Mouse (Mus musculus) ES-Bruce4 (cell line): ENCODE measurements at regions not wholly inside any gene's neighbourhood (a gene's known extent, or its start where the extent isn't known, plus 50 kb on each side); places are given as distances from the start of the nearest gene placed in this dataset.

Experiments
- H3K27ac ChIP-seq: 2 replicates; pipeline ENCODE4 v1.5.1; 2012; ENCODE audit warnings: low read length, inconsistent platforms; ENCODE audit not compliant: insufficient read depth
- H3K27me3 ChIP-seq: 2 replicates; pipeline ENCODE4 v1.6.1; 2012; ENCODE audit warnings: mild to moderate bottlenecking, low read length, inconsistent platforms; ENCODE audit not compliant: control insufficient read depth, poor library complexity, insufficient read depth, severe bottlenecking
- H3K36me3 ChIP-seq: 2 replicates; pipeline ENCODE4 v1.6.1; 2012; ENCODE audit warnings: inconsistent platforms, mild to moderate bottlenecking, low read length, moderate library complexity; ENCODE audit not compliant: control insufficient read depth, poor library complexity, insufficient read depth, severe bottlenecking
- H3K4me1 ChIP-seq: one replicate; pipeline ENCODE4 v1.8.1; 2011; ENCODE audit warnings: low read length; ENCODE audit not compliant: control insufficient read depth, insufficient read depth
- H3K4me3 ChIP-seq: 2 replicates; pipeline ENCODE4 v1.5.1; 2011; ENCODE audit warnings: low read depth, mild to moderate bottlenecking, low read length
- H3K9ac ChIP-seq: 2 replicates; pipeline ENCODE4 v1.6.1; 2012; ENCODE audit warnings: low read depth, mild to moderate bottlenecking, inconsistent platforms; ENCODE audit not compliant: poor library complexity, severe bottlenecking
- H3K9me3 ChIP-seq: replicated peaks from 2 replicates; pipeline ENCODE4 v1.6.1; 2012; ENCODE audit warnings: mild to moderate bottlenecking, low read length, inconsistent platforms; ENCODE audit not compliant: control insufficient read depth, poor library complexity, insufficient read depth, severe bottlenecking
- CTCF ChIP-seq: IDR thresholded peaks from one replicate; pipeline ENCODE4 v1.8.1; 2011; ENCODE audit warnings: low read depth, low read length
- EP300 ChIP-seq: IDR thresholded peaks from 2 replicates; pipeline ENCODE4 v1.6.1; 2011; ENCODE audit warnings: low read depth, low read length; ENCODE audit not compliant: insufficient read depth
- POLR2A ChIP-seq: IDR thresholded peaks from one replicate; pipeline ENCODE4 v1.8.1; 2011; ENCODE audit warnings: low read length; ENCODE audit not compliant: insufficient read depth

DNA sequence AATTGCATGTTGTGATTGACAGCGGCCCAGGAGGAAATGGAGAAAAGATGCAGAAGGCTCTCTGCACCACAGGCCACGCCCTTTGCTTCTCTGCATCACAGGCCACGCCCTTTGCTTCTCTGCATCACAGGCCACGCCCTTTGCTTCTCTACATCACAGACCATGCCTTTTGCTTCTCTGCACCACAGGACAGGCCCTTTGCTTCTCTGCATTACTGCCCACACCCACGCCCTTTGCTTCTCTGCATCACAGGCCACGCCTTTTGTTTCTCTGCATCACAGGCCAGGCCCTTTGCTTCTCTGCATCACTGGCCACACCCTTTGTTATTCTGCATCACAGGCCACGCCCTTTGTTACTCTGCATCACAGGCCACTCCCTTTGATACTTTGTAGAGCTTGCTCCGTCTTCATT is 82.7 kb downstream of the Dyrk2 start:
- H3K27ac ChIP-seq = no peak overlapping the region
- H3K4me3 ChIP-seq = no peak overlapping the region
- no peaks in the 10 kb centered on the region for H3K4me1 ChIP-seq
- no peaks in the 10 kb centered on the region for H3K27me3 ChIP-seq
- H3K9me3 ChIP-seq = peaks cover 11% of the 10 kb centered on the region
- H3K9ac ChIP-seq = no peak overlapping the region
- TF ChIP-seq POLR2A = no peak
- TF ChIP-seq EP300 = no peak
- TF ChIP-seq CTCF = no peak
- H3K36me3 ChIP-seq = no peaks in the 10 kb centered on the region

DNA sequence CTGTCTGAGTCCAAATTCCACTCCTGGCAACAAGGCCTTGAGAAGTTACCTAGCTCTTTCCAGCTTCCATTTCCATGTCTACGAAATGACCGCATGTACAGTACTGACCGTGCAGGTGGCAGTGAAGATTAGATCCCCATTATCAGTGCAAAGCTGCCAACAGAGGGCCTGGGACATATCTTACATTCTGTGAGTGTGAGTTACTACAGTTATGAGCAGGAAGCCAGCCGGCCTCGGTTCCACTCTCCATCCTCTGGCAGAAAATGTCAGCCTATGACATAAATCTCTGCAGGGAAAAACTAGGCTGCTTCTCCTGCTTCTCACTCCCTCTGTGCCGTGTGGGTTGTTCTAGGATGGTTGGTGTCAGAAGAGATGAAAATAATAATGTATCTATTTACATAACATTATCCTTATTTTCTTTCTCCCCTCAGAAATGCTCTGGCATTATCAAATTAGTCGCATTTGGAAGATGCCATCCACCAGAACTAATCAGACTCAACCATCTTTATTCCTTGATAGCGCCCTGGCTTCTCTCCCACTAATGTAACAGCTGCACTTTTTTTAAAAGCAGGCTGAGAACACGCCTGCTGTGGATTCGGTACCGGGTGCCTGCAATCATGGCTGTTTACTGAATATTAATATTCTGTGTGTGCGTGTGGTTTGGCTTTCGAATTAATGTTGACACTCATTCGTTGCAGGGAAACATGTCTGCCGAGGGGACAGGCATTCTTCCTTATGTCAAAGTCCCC is 77.5 kb downstream of the Dyrk2 start:
- H3K4me3 ChIP-seq = no peak overlapping the region
- H3K9ac ChIP-seq = no peak overlapping the region
- H3K36me3 ChIP-seq = no peaks in the 10 kb centered on the region
- no peak overlapping the region for H3K27ac ChIP-seq
- H3K4me1 ChIP-seq = no peaks in the 10 kb centered on the region
- H3K27me3 ChIP-seq = no peaks in the 10 kb centered on the region
- peaks cover 11% of the 10 kb centered on the region for H3K9me3 ChIP-seq
- TF ChIP-seq EP300 (no peak), CTCF (no peak), POLR2A (no peak)

DNA sequence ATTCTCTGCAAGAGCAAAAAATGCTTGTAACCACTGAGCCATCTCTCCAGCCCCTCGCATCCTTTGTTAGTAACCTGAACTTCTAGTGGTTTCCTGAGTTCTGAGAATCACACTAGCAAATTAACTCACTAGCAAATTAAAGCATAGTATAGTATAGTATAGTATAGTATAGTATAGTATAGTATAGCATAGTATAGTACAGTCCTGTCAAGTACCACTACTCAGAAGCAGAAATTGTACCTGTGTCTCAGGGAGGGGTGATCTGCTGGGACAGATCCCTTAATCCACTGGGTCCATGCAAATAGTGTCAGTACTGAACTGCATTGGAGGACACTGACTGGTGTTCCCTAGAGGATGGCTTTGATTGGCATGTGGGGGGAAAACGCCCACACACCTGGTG is 76.2 kb downstream of the Dyrk2 start:
- Histone ChIP-seq H3K9me3 (peaks cover 11% of the 10 kb centered on the region), H3K27me3 (no peaks in the 10 kb centered on the region), H3K27ac (no peak overlapping the region), H3K4me1 (no peaks in the 10 kb centered on the region), H3K36me3 (no peaks in the 10 kb centered on the region), H3K9ac (no peak overlapping the region), H3K4me3 (no peak overlapping the region)
- TF ChIP-seq CTCF = no peak
- TF ChIP-seq POLR2A = no peak
- no peak for TF ChIP-seq EP300

DNA sequence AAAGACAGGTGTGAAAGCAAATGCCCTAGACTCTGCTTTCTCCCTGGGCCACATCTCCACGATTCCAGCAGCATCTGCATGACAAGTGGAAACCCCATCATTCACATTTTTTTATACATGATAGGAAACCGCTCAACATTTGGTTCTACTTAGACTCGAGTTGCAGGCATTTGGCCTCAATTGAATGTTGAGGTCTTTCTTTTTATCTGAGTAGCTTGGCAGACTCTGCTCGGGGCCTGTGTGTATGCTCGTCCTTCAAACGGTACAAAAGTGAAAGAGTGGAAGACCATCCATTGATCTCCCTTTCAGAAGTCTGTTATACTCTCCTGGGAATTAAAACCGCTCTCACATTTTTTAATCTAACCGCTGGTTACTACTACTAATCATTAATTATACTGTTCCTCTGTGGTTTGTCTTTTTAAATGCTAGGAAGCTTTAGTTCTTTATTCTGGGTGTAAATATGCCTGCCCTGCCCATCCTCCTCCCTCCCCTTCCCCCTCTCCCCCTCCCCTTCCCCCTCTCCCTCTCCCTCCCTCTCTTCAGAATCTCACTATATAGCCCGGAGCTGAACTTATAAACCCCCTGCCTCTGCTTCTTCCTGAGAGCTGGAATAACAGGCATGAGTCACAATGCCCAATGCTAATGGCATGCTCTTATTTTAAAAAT is 75.5 kb downstream of the Dyrk2 start:
- H3K27me3 ChIP-seq = no peaks in the 10 kb centered on the region
- H3K4me1 ChIP-seq = no peaks in the 10 kb centered on the region
- TF ChIP-seq CTCF (no peak), POLR2A (no peak), EP300 (no peak)
- H3K4me3 ChIP-seq = no peak overlapping the region
- H3K9me3 ChIP-seq = peaks cover 11% of the 10 kb centered on the region
- no peak overlapping the region for H3K27ac ChIP-seq
- H3K36me3 ChIP-seq = no peaks in the 10 kb centered on the region
- H3K9ac ChIP-seq = no peak overlapping the region

GRCm38 (mm10) chr10:118795061-118795407 is 75.0 kb downstream of the Dyrk2 start:
- Histone ChIP-seq H3K4me3 (no peak overlapping the region), H3K27me3 (no peaks in the 10 kb centered on the region), H3K27ac (no peak overlapping the region), H3K9me3 (peaks cover 9% of the 10 kb centered on the region), H3K9ac (no peak overlapping the region), H3K4me1 (no peaks in the 10 kb centered on the region), H3K36me3 (no peaks in the 10 kb centered on the region)
- TF ChIP-seq CTCF = no peak
- no peak for TF ChIP-seq POLR2A
- no peak for TF ChIP-seq EP300

DNA sequence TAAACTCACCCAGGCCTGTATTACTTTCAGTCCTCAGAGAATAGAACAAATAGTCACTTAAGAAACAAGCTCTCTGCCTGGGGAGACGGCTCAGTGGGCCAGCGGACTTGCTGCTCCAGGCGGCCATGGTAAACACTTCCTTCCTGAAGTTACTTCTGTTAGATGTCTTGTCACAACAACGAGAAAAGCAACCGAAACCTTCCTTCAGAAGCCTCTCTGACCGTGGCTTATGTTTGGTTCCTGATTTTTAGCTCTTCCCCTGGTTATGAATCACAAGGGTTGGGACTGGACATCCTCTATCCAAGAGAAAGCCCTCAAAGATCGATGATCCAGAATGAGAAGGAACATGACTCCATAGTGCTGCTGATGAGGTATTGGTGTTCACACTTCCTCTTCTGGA is 73.5 kb downstream of the Dyrk2 start:
- no peak overlapping the region for H3K4me3 ChIP-seq

More for the DNA sequence above, 73.5 kb downstream of the Dyrk2 start:
- Histone ChIP-seq H3K27ac (no peak overlapping the region), H3K9me3 (no peaks in the 10 kb centered on the region), H3K4me1 (no peaks in the 10 kb centered on the region), H3K27me3 (no peaks in the 10 kb centered on the region), H3K9ac (no peak overlapping the region), H3K36me3 (no peaks in the 10 kb centered on the region)
- TF ChIP-seq CTCF = no peak
- TF ChIP-seq POLR2A = no peak
- no peak for TF ChIP-seq EP300
